Mouse (Mus musculus) embryonic fibroblast, embryonic 13.5 days (primary cell): Measurements from ENCODE around the gene Txnip. TPM values are rescaled to one million over a fixed set of nuclear protein-coding genes. Genes with fewer than 3 reads are reported as not detected.

Experiments
- H3K27ac ChIP-seq: 2 replicates; pipeline ENCODE4 v1.5.1; 2012; ENCODE audit warnings: low read length, control low read depth, inconsistent platforms; ENCODE audit not compliant: insufficient read depth
- H3K4me1 ChIP-seq: 2 replicates; pipeline ENCODE4 v1.6.1; 2011; ENCODE audit warnings: low read length; ENCODE audit not compliant: control insufficient read depth, insufficient read depth
- H3K4me3 ChIP-seq: 2 replicates; pipeline ENCODE4 v1.5.1; 2011; ENCODE audit warnings: mild to moderate bottlenecking, control low read depth, low read length; ENCODE audit not compliant: insufficient read depth
- CTCF ChIP-seq: IDR thresholded peaks from 2 replicates; pipeline ENCODE4 v1.5.1; 2011; ENCODE audit warnings: mild to moderate bottlenecking, control low read depth, low read length, moderate library complexity, borderline replicate concordance; ENCODE audit not compliant: insufficient read depth
- POLR2A ChIP-seq: IDR thresholded peaks from 2 replicates; pipeline ENCODE4 v1.6.1; 2011; ENCODE audit warnings: low read depth, mild to moderate bottlenecking, control low read depth, low read length, moderate library complexity
- polyA plus RNA-seq: library from polyadenylated mRNA; stranded (reverse); fragments of >200 nt; gene quantifications from 2 replicates; pipeline ENCODE4 v1.2.4, GENCODE M21; 2011; ENCODE audit warnings: low read depth; ENCODE audit not compliant: missing spikeins, insufficient read length

The Txnip gene
- polyA plus RNA-seq, 1 experiment: 98.8 TPM

- TF ChIP-seq CTCF (no peak), POLR2A (no peak)
- Histone ChIP-seq H3K4me1 (no peaks in the 10 kb centered on the region), H3K4me3 (no peak overlapping the region)
Observed at GRCm38 (mm10) chr3:96532050-96532449, 25.7 kb upstream of the Txnip start.

GRCm38 (mm10) chr3:96534300-96534699 is 23.5 kb upstream of the Txnip start:
- no peak overlapping the region for H3K4me3 ChIP-seq
- TF ChIP-seq POLR2A (no peak), CTCF (no peak)
- no peak overlapping the region for H3K27ac ChIP-seq
- no peaks in the 10 kb centered on the region for H3K4me1 ChIP-seq

More at GRCm38 (mm10) chr3:96532050-96532449, 25.7 kb upstream of the Txnip start:
- H3K27ac ChIP-seq: no peak overlapping the region

- Histone ChIP-seq H3K4me3 (no peak overlapping the region), H3K27ac (no peak overlapping the region), H3K4me1 (no peaks in the 10 kb centered on the region)
- TF ChIP-seq CTCF (no peak), POLR2A (no peak)
Observed at GRCm38 (mm10) chr3:96539316-96539715, 18.4 kb upstream of the Txnip start.

- TF ChIP-seq CTCF (no peak), POLR2A (no peak)
Observed at GRCm38 (mm10) chr3:96540740-96541139, 17.0 kb upstream of the Txnip start.

GRCm38 (mm10) chr3:96541328-96542078 is 16.3 kb upstream of the Txnip start:
- TF ChIP-seq POLR2A (no peak), CTCF (no peak)

More at GRCm38 (mm10) chr3:96540740-96541139, 17.0 kb upstream of the Txnip start:
- H3K27ac ChIP-seq: no peak overlapping the region
- H3K4me3 ChIP-seq: no peak overlapping the region
- H3K4me1 ChIP-seq: no peaks in the 10 kb centered on the region

GRCm38 (mm10) chr3:96542554-96542953 is 15.2 kb upstream of the Txnip start:
- no peak for TF ChIP-seq POLR2A
- no peak for TF ChIP-seq CTCF
- Histone ChIP-seq H3K4me3 (no peak overlapping the region), H3K4me1 (no peaks in the 10 kb centered on the region), H3K27ac (no peak overlapping the region)

More at GRCm38 (mm10) chr3:96541328-96542078, 16.3 kb upstream of the Txnip start:
- no peak overlapping the region for H3K27ac ChIP-seq
- no peaks in the 10 kb centered on the region for H3K4me1 ChIP-seq
- no peak overlapping the region for H3K4me3 ChIP-seq

- no peaks in the 10 kb centered on the region for H3K4me1 ChIP-seq
- H3K27ac ChIP-seq: no peak overlapping the region
- TF ChIP-seq CTCF (no peak), POLR2A (no peak)
- H3K4me3 ChIP-seq: no peak overlapping the region
Observed at GRCm38 (mm10) chr3:96543345-96543744, 14.4 kb upstream of the Txnip start.

GRCm38 (mm10) chr3:96545565-96545964 is 12.2 kb upstream of the Txnip start:
- no peaks in the 10 kb centered on the region for H3K4me1 ChIP-seq
- H3K4me3 ChIP-seq: no peak overlapping the region
- TF ChIP-seq CTCF (no peak), POLR2A (no peak)
- no peak overlapping the region for H3K27ac ChIP-seq

- no peak for TF ChIP-seq POLR2A
- no peak for TF ChIP-seq CTCF
- Histone ChIP-seq H3K27ac (no peak overlapping the region), H3K4me1 (peaks cover 2% of the 10 kb centered on the region; the same call in 1 of the 2 replicates), H3K4me3 (no peak overlapping the region)
Observed at GRCm38 (mm10) chr3:96546880-96547279, 10.9 kb upstream of the Txnip start.

- Histone ChIP-seq H3K4me1 (peaks cover 2% of the 10 kb centered on the region; the same call in 1 of the 2 replicates), H3K4me3 (no peak overlapping the region), H3K27ac (no peak overlapping the region)
- TF ChIP-seq POLR2A (no peak), CTCF (peak; percentile 57)
Observed at GRCm38 (mm10) chr3:96547389-96547960, 10.3 kb upstream of the Txnip start.

GRCm38 (mm10) chr3:96548824-96549223 is 8.9 kb upstream of the Txnip start:
- Histone ChIP-seq H3K27ac (no peak overlapping the region), H3K4me1 (peaks cover 2% of the 10 kb centered on the region; the same call in 1 of the 2 replicates), H3K4me3 (no peak overlapping the region)
- TF ChIP-seq CTCF (no peak), POLR2A (no peak)
